Comparison of ENCODE assay signal across 17 mouse cellular contexts in the genomic region with DNA sequence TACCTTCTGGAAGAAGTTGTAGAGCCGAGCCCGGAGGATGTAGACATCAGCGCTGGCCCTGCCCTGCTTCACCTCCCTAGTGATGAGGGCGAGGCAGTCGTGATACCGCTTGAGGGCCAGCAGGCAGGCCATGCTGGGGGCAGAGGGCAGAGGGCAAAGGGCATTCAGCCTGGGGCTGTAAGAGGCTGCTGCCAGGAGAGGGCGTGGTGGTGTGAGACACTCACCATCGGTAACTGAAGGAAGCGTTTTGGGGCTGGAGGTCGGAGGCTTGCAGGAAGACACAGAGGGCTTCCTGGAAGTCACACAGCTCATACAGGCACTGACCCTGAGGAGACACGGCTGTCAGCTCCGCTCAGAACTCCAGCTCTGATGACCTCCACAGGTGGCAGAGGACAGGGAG. TPM values are rescaled to one million over a fixed set of nuclear protein-coding genes. Genes with fewer than 3 reads are reported as not detected.
A peak's percentile ranks its signal among the peaks of the same experiment; 100 is the strongest.
DNase-seq lines count a peak whose midpoint lies in the region; ATAC-seq and TF ChIP-seq lines count a peak whose summit lies in the region.
"Had no signal": no experiment of that assay in that cellular context is flagged by ENCODE, and none has a peak within 500 bp of the region (broad histone marks: within the 10 kb centered on the region; RNA-seq: fewer than 3 reads in every experiment).

No protein-coding gene starts in this region.

- H3K9me3 ChIP-seq in midbrain, embryonic 10.5 days (replicated peaks) = no peaks in the 10 kb centered on the region
- no peaks in the 10 kb centered on the region for H3K9me3 ChIP-seq in midbrain, embryonic 16.5 days (replicated peaks; ENCODE audit: control insufficient read depth, low read length, poor library complexity, severe bottlenecking)
- no peaks in the 10 kb centered on the region for H3K9me3 ChIP-seq in liver, postnatal 0 days (ENCODE audit: low read length)
- H3K9me3 ChIP-seq: embryonic facial prominence, embryonic 10.5 days; liver, embryonic 13.5 days; midbrain, embryonic 15.5 days; neural tube, embryonic 13.5 days had no signal

- no peak overlapping the region for H3K9ac ChIP-seq in midbrain, embryonic 16.5 days (ENCODE audit: low read depth, low read length)
- no peak overlapping the region for H3K9ac ChIP-seq in liver, postnatal 0 days (replicated peaks)
- H3K9ac ChIP-seq: liver, embryonic 13.5 days; midbrain, embryonic 15.5 days; neural tube, embryonic 13.5 days had no signal

- no peaks in the 10 kb centered on the region for H3K36me3 ChIP-seq in midbrain, embryonic 10.5 days
- H3K36me3 ChIP-seq in midbrain, embryonic 16.5 days (ENCODE audit: control insufficient read depth, insufficient read depth, low read length) = no peaks in the 10 kb centered on the region
- H3K36me3 ChIP-seq in liver, postnatal 0 days (replicated peaks; ENCODE audit: insufficient read depth, low read length) = no peaks in the 10 kb centered on the region
- H3K36me3 ChIP-seq: embryonic facial prominence, embryonic 10.5 days; liver, embryonic 13.5 days; midbrain, embryonic 15.5 days; neural tube, embryonic 13.5 days had no signal

- no peak overlapping the region for H3K4me3 ChIP-seq in midbrain, embryonic 10.5 days
- H3K4me3 ChIP-seq in midbrain, embryonic 16.5 days (ENCODE audit: low read depth, low read length) = no peak overlapping the region
- H3K4me3 ChIP-seq in liver, postnatal 0 days (ENCODE audit: low read depth, low read length) = no peak overlapping the region
- H3K4me3 ChIP-seq: embryonic facial prominence, embryonic 10.5 days; liver, embryonic 13.5 days; midbrain, embryonic 15.5 days; neural tube, embryonic 13.5 days had no signal

- peak; percentile 30 for DNase-seq in midbrain, embryonic 10.5 days (ENCODE audit: low spot score)
- DNase-seq in R1 (ENCODE audit: low read depth, low spot score) = peak; percentile 42
- peak; percentile 65 for DNase-seq in kidney, adult 9 months
- peak; percentile 46 for DNase-seq in liver, postnatal 0 days
- DNase-seq in cerebellum, adult 11-12 months = no peak
- no peak for DNase-seq in left cerebral cortex, postnatal 14 days (ENCODE audit: low spot score in 2 of 2)
- no peak for DNase-seq in adrenal gland, postnatal 36 days
- DNase-seq: cerebellum, adult 18-20 months; heart, adult 11 months; liver, embryonic 13.5 days; lung, postnatal 4 days had no signal

- peaks cover 63% of the 10 kb centered on the region for H3K4me1 ChIP-seq in midbrain, embryonic 10.5 days
- H3K4me1 ChIP-seq in midbrain, embryonic 16.5 days (ENCODE audit: control insufficient read depth, insufficient read depth, low read length) = peaks cover 14% of the 10 kb centered on the region
- H3K4me1 ChIP-seq in liver, postnatal 0 days (ENCODE audit: insufficient read depth) = peaks cover 13% of the 10 kb centered on the region

- 31% methylated on average over 12 of the region's 12 CpGs for WGBS in midbrain, embryonic 10.5 days
- WGBS in midbrain, embryonic 16.5 days = 33% methylated on average over 12 of the region's 12 CpGs
- WGBS in liver, postnatal 0 days (ENCODE audit: insufficient replicate concordance) = 28% methylated on average over 12 of the region's 12 CpGs

- TF ChIP-seq CTCF in liver, postnatal 0 days (IDR thresholded peaks at IDR 0.05; ENCODE audit: low read depth) = peak; percentile 29

- no peak overlapping the region for H3K27ac ChIP-seq in midbrain, embryonic 10.5 days (replicated peaks)
- no peak overlapping the region for H3K27ac ChIP-seq in midbrain, embryonic 16.5 days (ENCODE audit: low read length)
- H3K27ac ChIP-seq in liver, postnatal 0 days (ENCODE audit: low read depth) = no peak overlapping the region
- H3K27ac ChIP-seq: embryonic facial prominence, embryonic 10.5 days; liver, embryonic 13.5 days; midbrain, embryonic 15.5 days; neural tube, embryonic 13.5 days had no signal

- ATAC-seq in midbrain, embryonic 16.5 days = no peak
- ATAC-seq in liver, postnatal 0 days = no peak
- ATAC-seq: midbrain, embryonic 15.5 days had no signal

- no peak overlapping the region for H3K4me2 ChIP-seq in midbrain, embryonic 16.5 days (ENCODE audit: low read length)
- H3K4me2 ChIP-seq in liver, postnatal 0 days (ENCODE audit: low read depth, low read length) = no peak overlapping the region
- H3K4me2 ChIP-seq: liver, embryonic 13.5 days; midbrain, embryonic 15.5 days; neural tube, embryonic 13.5 days had no signal

- H3K27me3 ChIP-seq in midbrain, embryonic 10.5 days (ENCODE audit: low read depth, poor library complexity, severe bottlenecking) = peaks cover 31% of the 10 kb centered on the region
- no peaks in the 10 kb centered on the region for H3K27me3 ChIP-seq in midbrain, embryonic 16.5 days (ENCODE audit: control insufficient read depth, insufficient read depth, low read depth, low read length)
- H3K27me3 ChIP-seq in liver, postnatal 0 days (ENCODE audit: insufficient read depth, low read length) = no peaks in the 10 kb centered on the region
- H3K27me3 ChIP-seq: liver, embryonic 13.5 days; midbrain, embryonic 15.5 days; neural tube, embryonic 13.5 days had no signal

- intact Hi-C loops in left cerebral cortex, postnatal 14 days (cut with DNase I) = loop anchor here (10.0 kb wide), 1 partner anchor 153 kb away; no protein-coding TSS in a partner anchor

- no peak for TF ChIP-seq EP300 in liver, postnatal 0 days (IDR thresholded peaks at IDR 0.05; ENCODE audit: low read depth)

RNA-seq across cellular contexts. Expression of a gene that starts 3.5 kb away (rescaled TPM):
- 0.31 TPM in 2 replicates for polyA plus RNA-seq in midbrain, embryonic 10.5 days (2016; fragmentation: Nextera tagmentation; extraction: Ambion mirVana)
- polyA plus RNA-seq in midbrain, embryonic 16.5 days (2015; fragmentation: Nextera tagmentation; extraction: Ambion mirVana) = 0.68 and 0.80 TPM in 2 replicates
- 0.08 TPM in 1 of 2 replicates, not detected in the other for polyA plus RNA-seq in liver, postnatal 0 days (2015; fragmentation: Nextera tagmentation; extraction: Ambion mirVana)
- under 1 TPM; 0.23 to 0.35 TPM for total RNA-seq in left cerebral cortex, postnatal 14 days (2021)
- under 1 TPM; 0.10 to 0.20 TPM for total RNA-seq in adrenal gland, postnatal 36 days (2021)

RNA-seq across cellular contexts. Expression of a gene that starts 3.7 kb away (rescaled TPM):
- polyA plus RNA-seq in midbrain, embryonic 10.5 days (2016; fragmentation: Nextera tagmentation; extraction: Ambion mirVana) = 5.2 TPM in 2 replicates
- polyA plus RNA-seq in midbrain, embryonic 16.5 days (2015; fragmentation: Nextera tagmentation; extraction: Ambion mirVana) = 4.9 and 5.0 TPM in 2 replicates
- 1.1 TPM in 2 replicates for polyA plus RNA-seq in liver, postnatal 0 days (2015; fragmentation: Nextera tagmentation; extraction: Ambion mirVana)
- 1 to 10 TPM; 6.1 to 7.6 TPM for total RNA-seq in left cerebral cortex, postnatal 14 days (2021)
- total RNA-seq in adrenal gland, postnatal 36 days (2021) = 10 to 100 TPM in 1 of 2 experiments, 1 to 10 TPM in 1; 8.3 to 12.0 TPM

RNA-seq across cellular contexts. Expression of a gene that starts 12.3 kb away (rescaled TPM):
- polyA plus RNA-seq in midbrain, embryonic 10.5 days (2016; fragmentation: Nextera tagmentation; extraction: Ambion mirVana) = 0.90 and 1.2 TPM in 2 replicates
- polyA plus RNA-seq in midbrain, embryonic 16.5 days (2015; fragmentation: Nextera tagmentation; extraction: Ambion mirVana) = 0.82 and 0.99 TPM in 2 replicates
- polyA plus RNA-seq in liver, postnatal 0 days (2015; fragmentation: Nextera tagmentation; extraction: Ambion mirVana) = 0.25 TPM in 1 of 2 replicates, not detected in the other
- under 1 TPM in 1 of 2 experiments, not detected in 1; 0.33 TPM for total RNA-seq in left cerebral cortex, postnatal 14 days (2021)
- not detected for total RNA-seq in adrenal gland, postnatal 36 days (2021)
- total RNA-seq: ES-E14; heart, postnatal 25 days had no signal

RNA-seq across cellular contexts. Expression of a gene that starts 14.9 kb away (rescaled TPM):
- polyA plus RNA-seq in midbrain, embryonic 10.5 days (2016; fragmentation: Nextera tagmentation; extraction: Ambion mirVana) = 59.2 and 59.8 TPM in 2 replicates
- 46.9 and 48.5 TPM in 2 replicates for polyA plus RNA-seq in midbrain, embryonic 16.5 days (2015; fragmentation: Nextera tagmentation; extraction: Ambion mirVana)
- polyA plus RNA-seq in liver, postnatal 0 days (2015; fragmentation: Nextera tagmentation; extraction: Ambion mirVana) = 34.6 and 34.7 TPM in 2 replicates
- 10 to 100 TPM; 27.6 to 30.4 TPM for total RNA-seq in left cerebral cortex, postnatal 14 days (2021)
- total RNA-seq in adrenal gland, postnatal 36 days (2021) = 10 to 100 TPM; 26.7 to 32.5 TPM

RNA-seq across cellular contexts. Expression of a gene that starts 31.1 kb away (rescaled TPM):
- 0.94 and 2.1 TPM in 2 replicates for polyA plus RNA-seq in midbrain, embryonic 10.5 days (2016; fragmentation: Nextera tagmentation; extraction: Ambion mirVana)
- polyA plus RNA-seq in midbrain, embryonic 16.5 days (2015; fragmentation: Nextera tagmentation; extraction: Ambion mirVana) = 3.2 and 3.5 TPM in 2 replicates
- polyA plus RNA-seq in liver, postnatal 0 days (2015; fragmentation: Nextera tagmentation; extraction: Ambion mirVana) = not detected in 2 replicates
- 1 to 10 TPM; 2.2 to 3.8 TPM for total RNA-seq in left cerebral cortex, postnatal 14 days (2021)
- total RNA-seq in adrenal gland, postnatal 36 days (2021) = not detected
- total RNA-seq: ES-E14; heart, postnatal 25 days had no signal
- polyA plus RNA-seq: liver, embryonic 13.5 days had no signal

Comparison
In these comparisons a context has a peak if more than half of its experiments do, and no peak if none do; other contexts are left out.
1. DNase-seq: peak in midbrain, embryonic 10.5 days (single experiment), R1 (single experiment), kidney, adult 9 months (single experiment) and liver, postnatal 0 days (single experiment); none in cerebellum, adult 11-12 months (single experiment), left cerebral cortex, postnatal 14 days (0 of 2) and adrenal gland, postnatal 36 days (0 of 2).